Mouse (Mus musculus) hindbrain, embryonic 15.5 days (tissue): Measurements from ENCODE around the gene Ttc32. TPM values are rescaled to one million over a fixed set of nuclear protein-coding genes. Genes with fewer than 3 reads are reported as not detected.
"Not testable (repeated sequence)": the region's sequence is repeated elsewhere in the genome, so short reads cannot be mapped to it uniquely, and the experiment has no call there.

Experiments used
- ATAC-seq: fragments of 200-750 bp; cut with Nextera tagmentation; 2 replicates; pipeline ENCODE4 v1.8.0; 2017; ENCODE audit warnings: low read depth, moderate number of reproducible peaks, moderate TSS enrichment; ENCODE audit not compliant: low FRiP score
- H3K27ac ChIP-seq: fragments of 300-500 bp; sonication (generic); replicated peaks from 2 replicates; pipeline ENCODE4 v1.5.1; 2015; ENCODE audit warnings: mild to moderate bottlenecking, inconsistent platforms
- H3K27me3 ChIP-seq: fragments of 300-500 bp; sonication (generic); 2 replicates; pipeline ENCODE4 v1.6.1; 2015; ENCODE audit warnings: control low read depth, inconsistent platforms
- H3K36me3 ChIP-seq: fragments of 300-500 bp; sonication (generic); 2 replicates; pipeline ENCODE4 v1.6.1; 2015; ENCODE audit warnings: control low read depth, inconsistent platforms
- H3K4me1 ChIP-seq: fragments of 300-500 bp; sonication (generic); replicated peaks from 2 replicates; pipeline ENCODE4 v1.6.1; 2015; ENCODE audit warnings: control low read depth, inconsistent platforms
- H3K4me2 ChIP-seq: fragments of 300-500 bp; sonication (generic); 2 replicates; pipeline ENCODE4 v1.6.1; 2015; ENCODE audit warnings: moderate library complexity, mild to moderate bottlenecking, inconsistent platforms
- H3K4me3 ChIP-seq: fragments of 300-500 bp; sonication (generic); 2 replicates; pipeline ENCODE4 v1.5.1; 2015; ENCODE audit warnings: mild to moderate bottlenecking, inconsistent platforms
- H3K9ac ChIP-seq: fragments of 300-500 bp; sonication (generic); 2 replicates; pipeline ENCODE4 v1.6.1; 2015; ENCODE audit warnings: inconsistent platforms
- H3K9me3 ChIP-seq: fragments of 300-500 bp; sonication (generic); 2 replicates; pipeline ENCODE4 v1.6.1; 2016; ENCODE audit warnings: control low read depth, inconsistent platforms
- WGBS: fragments of 180-500 bp; shearing (Covaris S2); methylation state at CpG from one replicate; pipeline ENCODE4 v1.1.7; 2015; 5-methylcytosine and 5-hydroxymethylcytosine counted together
- polyA plus RNA-seq: library from polyadenylated mRNA; unstranded; fragments of >200 nt; fragmentation: Nextera tagmentation; extraction: Ambion mirVana; gene quantifications from 2 replicates; pipeline ENCODE4 v1.2.1, GENCODE M21; 2015

Gene Ttc32
- polyA plus RNA-seq, 1 experiment from 2014 or later = 7.4 TPM

DNA sequence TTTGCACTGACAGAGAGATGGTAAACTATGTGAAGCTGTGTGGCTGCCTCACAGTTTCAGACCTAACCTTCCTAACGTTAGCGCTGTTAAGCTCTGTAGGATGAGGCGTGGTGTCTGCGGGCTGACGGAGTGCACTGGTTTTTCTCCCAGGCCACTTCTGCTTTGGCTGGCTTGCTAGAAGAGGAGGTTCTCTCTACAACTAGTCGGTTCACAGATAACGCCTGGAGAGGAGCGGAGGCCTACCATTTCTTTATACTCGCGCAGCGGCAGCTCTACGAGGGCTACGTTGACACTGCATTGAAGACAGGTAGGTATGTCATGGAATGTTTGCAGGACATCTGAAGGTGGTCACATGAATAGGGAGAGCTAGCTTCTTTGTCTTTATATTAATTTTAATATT is 5.1 kb upstream of the Ttc32 start:
- no peak for ATAC-seq
- Histone ChIP-seq H3K4me1 (no peaks in the 10 kb centered on the region), H3K9ac (no peak overlapping the region), H3K27me3 (no peaks in the 10 kb centered on the region), H3K27ac (no peak overlapping the region), H3K36me3 (peaks cover 16% of the 10 kb centered on the region; the same call in 1 of the 2 replicates), H3K4me2 (no peak overlapping the region), H3K4me3 (no peak overlapping the region), H3K9me3 (no peaks in the 10 kb centered on the region)
- 94% methylated on average over 13 of the region's 13 CpGs for WGBS

DNA sequence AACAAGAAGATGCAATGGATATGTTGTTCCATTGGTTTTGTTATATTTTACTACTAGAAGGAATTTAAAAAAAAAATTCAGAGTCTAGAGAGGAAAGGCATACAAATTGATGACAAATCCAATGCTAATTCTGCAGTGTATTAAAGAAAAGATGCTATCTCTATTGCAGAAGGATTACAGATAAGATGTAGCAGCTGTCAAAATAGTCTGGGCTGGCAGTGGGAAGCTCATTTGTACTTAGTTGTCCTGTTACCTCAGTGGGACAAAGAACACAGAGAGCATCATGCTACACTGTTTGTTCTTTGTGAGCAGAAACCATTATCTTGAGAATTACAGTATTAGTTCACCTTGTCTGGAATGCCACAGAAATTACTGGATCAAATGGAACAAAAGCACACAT is 3.0 kb upstream of the Ttc32 start:
- Histone ChIP-seq H3K4me2 (no peak overlapping the region), H3K4me3 (no peak overlapping the region), H3K4me1 (peaks cover 8% of the 10 kb centered on the region), H3K27ac (no peak overlapping the region), H3K27me3 (no peaks in the 10 kb centered on the region), H3K9me3 (no peaks in the 10 kb centered on the region), H3K9ac (no peak overlapping the region), H3K36me3 (peaks cover 16% of the 10 kb centered on the region; the same call in 1 of the 2 replicates)
- no peak for ATAC-seq

GRCm38 (mm10) chr12:9028816-9029215 is 981 bp upstream of the Ttc32 start:
- H3K27me3 ChIP-seq, H3K4me1 ChIP-seq, H3K9ac ChIP-seq, H3K4me2 ChIP-seq, H3K27ac ChIP-seq, ATAC-seq, H3K9me3 ChIP-seq, H3K4me3 ChIP-seq: not testable (repeated sequence)
- H3K36me3 ChIP-seq = peaks cover 16% of the 10 kb centered on the region; the same call in 1 of the 2 replicates
- 94% methylated on average over 7 of the region's 7 CpGs for WGBS

- Histone ChIP-seq H3K4me3 (peak overlapping the region; percentile 85), H3K9ac (peak overlapping the region; percentile 96; the same call in 1 of the 2 replicates), H3K27ac (peak overlapping the region; percentile 100), H3K9me3 (no peaks in the 10 kb centered on the region), H3K27me3 (no peaks in the 10 kb centered on the region), H3K4me2 (peak overlapping the region; percentile 62), H3K36me3 (0 out of 2 replicates have a peak, but pooled peaks cover 13% of the 10 kb centered on the region), H3K4me1 (peaks cover 8% of the 10 kb centered on the region)
- WGBS = 52% methylated on average over 4 of the region's 4 CpGs
- peak; percentile 60 for ATAC-seq
Measured at GRCm38 (mm10) chr12:9029506-9029887, 300 bp upstream of the Ttc32 start.

DNA sequence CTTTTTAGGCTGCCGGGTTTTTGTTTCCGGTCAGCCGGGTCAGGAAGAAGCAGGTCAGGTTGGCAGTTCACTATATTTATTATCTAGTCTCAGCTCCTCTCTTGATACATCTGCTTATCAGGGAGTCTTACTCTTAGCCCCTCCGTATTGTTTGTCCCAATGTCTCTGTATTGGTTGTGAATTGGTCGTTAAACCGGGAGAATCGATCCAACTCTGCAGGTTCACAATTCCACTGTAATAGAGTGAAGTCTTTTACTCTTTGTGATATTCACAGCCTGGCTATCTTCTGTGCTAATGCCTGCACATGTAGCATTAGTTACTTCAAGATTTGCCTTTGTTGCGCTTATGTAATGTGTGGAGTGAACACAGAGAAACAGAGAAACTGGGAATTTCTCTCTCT is 1.4 kb downstream of the Ttc32 start:
- Histone ChIP-seq H3K9ac (peak overlapping the region; percentile 96), H3K27me3 (no peaks in the 10 kb centered on the region), H3K27ac (peak overlapping the region; percentile 100; the same call in 1 of the 2 replicates), H3K4me1 (peaks cover 8% of the 10 kb centered on the region), H3K36me3 (0 out of 2 replicates have a peak, but pooled peaks cover 6% of the 10 kb centered on the region), H3K4me2 (peak overlapping the region; percentile 62), H3K4me3 (peak overlapping the region; percentile 85), H3K9me3 (no peaks in the 10 kb centered on the region)
- WGBS = 72% methylated on average over 8 of the region's 8 CpGs
- no peak for ATAC-seq

- H3K27ac ChIP-seq = no peak overlapping the region
- no peak for ATAC-seq
- no peaks in the 10 kb centered on the region for H3K9me3 ChIP-seq
- no peak overlapping the region for H3K4me2 ChIP-seq
- H3K4me3 ChIP-seq = no peak overlapping the region
- H3K27me3 ChIP-seq = no peaks in the 10 kb centered on the region
- H3K4me1 ChIP-seq = peaks cover 8% of the 10 kb centered on the region
- H3K36me3 ChIP-seq = 0 out of 2 replicates have a peak, but pooled peaks cover 3% of the 10 kb centered on the region
- no peak overlapping the region for H3K9ac ChIP-seq
Measured at GRCm38 (mm10) chr12:9033140-9033539, 3.3 kb downstream of the Ttc32 start.

GRCm38 (mm10) chr12:9036409-9036808 is 6.6 kb downstream of the Ttc32 start:
- peaks cover under 1% of the 10 kb centered on the region; the same call in 1 of the 2 replicates for H3K4me1 ChIP-seq
- no peak for ATAC-seq
- WGBS = 75% methylated on average over 9 of the region's 9 CpGs
- no peak overlapping the region for H3K27ac ChIP-seq
- H3K4me2 ChIP-seq = no peak overlapping the region
- no peak overlapping the region for H3K4me3 ChIP-seq
- no peaks in the 10 kb centered on the region for H3K27me3 ChIP-seq
- no peak overlapping the region for H3K9ac ChIP-seq
- no peaks in the 10 kb centered on the region for H3K9me3 ChIP-seq
- H3K36me3 ChIP-seq = no peaks in the 10 kb centered on the region

DNA sequence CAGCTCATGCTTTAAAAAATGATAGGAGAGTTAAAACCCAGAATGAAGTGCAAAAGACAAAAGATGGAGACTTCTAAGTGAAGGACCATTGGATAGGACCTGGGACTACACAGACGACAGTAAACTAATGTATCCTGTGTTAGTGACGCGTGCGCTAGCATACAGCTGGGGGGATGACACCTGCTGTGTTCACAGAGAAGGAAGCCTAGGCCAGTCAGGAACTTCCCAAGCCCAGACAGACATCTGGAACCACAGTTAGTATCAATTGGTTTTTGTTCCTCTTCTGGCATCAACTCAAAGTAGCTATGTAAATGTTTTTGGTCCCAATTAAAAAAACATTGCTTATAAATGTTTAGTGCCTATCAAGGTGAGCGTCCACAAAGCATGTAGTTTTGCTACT is 10.4 kb downstream of the Ttc32 start:
- no peaks in the 10 kb centered on the region for H3K4me1 ChIP-seq
- 79% methylated on average over 5 of the region's 5 CpGs for WGBS
- H3K27ac ChIP-seq = no peak overlapping the region
- no peak for ATAC-seq
- H3K9me3 ChIP-seq = no peaks in the 10 kb centered on the region
- H3K4me2 ChIP-seq = no peak overlapping the region
- H3K9ac ChIP-seq = no peak overlapping the region
- no peaks in the 10 kb centered on the region for H3K27me3 ChIP-seq
- no peaks in the 10 kb centered on the region for H3K36me3 ChIP-seq
- H3K4me3 ChIP-seq = no peak overlapping the region

DNA sequence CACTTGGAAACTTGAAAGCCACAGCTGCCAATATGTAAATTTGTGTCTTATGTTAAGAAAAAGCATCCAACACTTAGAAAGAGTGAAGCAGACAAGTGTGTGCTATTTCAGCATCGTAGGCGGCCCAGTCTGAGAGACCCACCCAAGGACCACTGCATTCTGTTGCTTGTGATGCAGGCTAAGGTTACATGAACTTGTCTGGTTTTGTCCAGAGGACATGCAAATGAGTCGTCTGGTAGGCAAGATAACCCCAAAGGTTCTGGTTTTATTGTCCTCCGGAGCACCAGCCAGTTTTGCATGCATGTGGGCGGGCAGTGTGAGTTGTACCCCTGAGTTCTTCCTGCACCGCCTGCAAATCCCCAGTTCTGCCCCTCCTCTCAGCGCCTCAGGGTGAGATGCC is 10.9 kb downstream of the Ttc32 start:
- H3K4me1 ChIP-seq = no peaks in the 10 kb centered on the region
- 82% methylated on average over 7 of the region's 7 CpGs for WGBS

GRCm38 (mm10) chr12:9042316-9042715 is 12.5 kb downstream of the Ttc32 start:
- Histone ChIP-seq H3K4me1 (no peaks in the 10 kb centered on the region), H3K4me2 (no peak overlapping the region), H3K9ac (no peak overlapping the region), H3K36me3 (no peaks in the 10 kb centered on the region), H3K9me3 (no peaks in the 10 kb centered on the region), H3K27me3 (no peaks in the 10 kb centered on the region), H3K4me3 (no peak overlapping the region), H3K27ac (no peak overlapping the region)
- 69% methylated on average over 5 of the region's 5 CpGs for WGBS
- ATAC-seq = no peak

More for the DNA sequence above, 10.9 kb downstream of the Ttc32 start:
- Histone ChIP-seq H3K4me2 (no peak overlapping the region), H3K4me3 (no peak overlapping the region), H3K27ac (no peak overlapping the region), H3K27me3 (no peaks in the 10 kb centered on the region), H3K9ac (no peak overlapping the region), H3K36me3 (no peaks in the 10 kb centered on the region), H3K9me3 (no peaks in the 10 kb centered on the region)
- no peak for ATAC-seq

DNA sequence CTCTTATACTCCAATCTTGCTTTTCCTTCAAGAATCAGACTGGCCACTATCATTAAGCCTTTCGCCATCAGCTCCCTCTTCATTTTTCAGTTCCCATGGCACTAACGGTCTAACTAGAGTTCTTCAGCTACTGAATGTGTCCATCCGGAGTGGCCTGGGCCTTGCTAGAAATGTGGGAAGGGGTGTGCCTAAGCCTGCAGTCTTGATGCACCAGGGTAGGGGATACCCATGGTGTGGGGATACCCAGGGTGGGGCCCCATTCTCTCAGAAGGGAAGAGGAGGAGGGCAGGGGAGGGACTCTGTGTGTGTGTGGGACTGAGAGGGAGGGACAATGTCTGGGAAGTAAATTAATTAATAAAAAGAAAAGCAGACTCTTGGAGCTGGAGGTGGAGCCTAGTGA is 13.0 kb downstream of the Ttc32 start:
- no peak overlapping the region for H3K4me3 ChIP-seq

DNA sequence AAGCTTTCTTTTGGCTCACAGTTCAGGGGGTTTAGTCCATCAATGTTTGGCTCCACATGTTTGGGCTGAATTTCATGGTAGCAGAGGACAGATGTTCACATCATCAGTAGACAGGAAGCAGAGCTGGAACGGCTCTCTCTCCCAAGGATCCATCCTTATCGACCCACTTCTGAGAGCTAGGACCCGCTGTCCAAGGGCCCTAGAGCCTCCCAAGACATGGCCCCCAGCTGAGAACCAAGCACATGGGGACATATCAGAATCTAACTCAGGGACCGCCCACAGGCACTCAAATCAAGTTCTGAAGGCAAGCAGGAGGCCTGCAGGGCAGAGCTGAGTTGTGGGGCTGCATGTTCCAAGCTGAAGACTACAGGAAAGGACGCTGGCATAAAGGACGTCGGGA is 14.9 kb downstream of the Ttc32 start:
- no peak for ATAC-seq
- Histone ChIP-seq H3K4me3 (no peak overlapping the region), H3K27me3 (no peaks in the 10 kb centered on the region), H3K9me3 (no peaks in the 10 kb centered on the region), H3K9ac (no peak overlapping the region), H3K4me2 (no peak overlapping the region), H3K27ac (no peak overlapping the region), H3K36me3 (no peaks in the 10 kb centered on the region), H3K4me1 (no peaks in the 10 kb centered on the region)
- 92% methylated on average over 7 of the region's 7 CpGs for WGBS

More for the DNA sequence above, 13.0 kb downstream of the Ttc32 start:
- Histone ChIP-seq H3K4me2 (no peak overlapping the region), H3K9ac (no peak overlapping the region), H3K9me3 (no peaks in the 10 kb centered on the region), H3K36me3 (no peaks in the 10 kb centered on the region), H3K27me3 (no peaks in the 10 kb centered on the region), H3K27ac (no peak overlapping the region), H3K4me1 (no peaks in the 10 kb centered on the region)
- peak; percentile 55; the same call in 1 of the 2 replicates for ATAC-seq
- 88% methylated on average over 3 of the region's 3 CpGs for WGBS

DNA sequence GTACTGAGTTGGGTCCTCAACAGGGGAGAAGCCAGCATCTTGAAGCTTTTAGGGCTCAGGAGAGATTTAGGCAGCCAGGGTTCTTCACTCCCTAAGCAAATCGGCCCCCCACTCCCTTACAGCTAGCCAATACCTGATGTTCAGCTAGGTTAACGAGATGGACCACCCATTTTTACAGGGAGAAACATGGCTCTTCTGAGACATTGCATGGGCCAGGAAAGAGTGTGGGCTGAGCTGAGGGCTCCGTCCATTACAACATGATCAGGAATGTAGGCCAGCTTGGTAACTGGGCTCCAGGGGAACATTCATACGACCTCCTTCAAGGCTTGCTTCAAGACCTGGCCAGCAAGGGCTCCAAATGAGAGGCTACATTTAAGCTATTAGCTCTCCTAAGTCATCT is 16.9 kb downstream of the Ttc32 start:
- no peaks in the 10 kb centered on the region for H3K27me3 ChIP-seq
- H3K36me3 ChIP-seq = no peaks in the 10 kb centered on the region
- no peaks in the 10 kb centered on the region for H3K4me1 ChIP-seq
- ATAC-seq = no peak
- 86% methylated on average over 4 of the region's 4 CpGs for WGBS
- H3K4me3 ChIP-seq = no peak overlapping the region
- no peak overlapping the region for H3K27ac ChIP-seq
- H3K4me2 ChIP-seq = no peak overlapping the region
- no peak overlapping the region for H3K9ac ChIP-seq
- no peaks in the 10 kb centered on the region for H3K9me3 ChIP-seq
